Mouse (Mus musculus): Measurements from ENCODE around the gene Park7.

Gene Park7

DNA sequence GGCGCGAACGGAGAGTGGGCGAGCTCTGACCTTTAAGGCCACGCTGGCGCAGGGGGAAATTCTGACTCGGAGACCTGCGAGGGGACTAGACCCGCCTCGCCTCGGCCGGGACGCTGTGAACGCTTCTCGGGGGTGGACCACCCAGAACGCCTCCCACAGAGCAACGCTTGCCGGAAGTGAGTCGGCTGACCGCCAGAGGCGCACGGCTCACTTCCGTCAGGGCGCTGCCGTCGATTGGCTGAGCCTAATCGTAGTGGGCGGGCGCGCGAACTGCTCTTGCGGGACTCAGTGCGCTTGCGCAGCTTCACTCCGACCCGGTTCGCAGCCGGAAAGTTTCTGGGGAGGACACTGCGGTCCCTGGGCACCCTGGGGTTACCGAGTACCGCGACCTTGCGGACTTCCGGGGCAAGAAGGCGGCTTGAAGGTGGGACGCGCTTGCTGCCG lies at the start of gene Park7, which contains the start of gene Tnfrsf9:
Gene Park7, minus strand, starts transcription at position 148 of the 444 bp plus-strand sequence.
Gene Tnfrsf9, plus strand, starts transcription at position 273 of the 444 bp plus-strand sequence.
- in situ Hi-C loops (cut with MboI, MseI): no loop called here

DNA sequence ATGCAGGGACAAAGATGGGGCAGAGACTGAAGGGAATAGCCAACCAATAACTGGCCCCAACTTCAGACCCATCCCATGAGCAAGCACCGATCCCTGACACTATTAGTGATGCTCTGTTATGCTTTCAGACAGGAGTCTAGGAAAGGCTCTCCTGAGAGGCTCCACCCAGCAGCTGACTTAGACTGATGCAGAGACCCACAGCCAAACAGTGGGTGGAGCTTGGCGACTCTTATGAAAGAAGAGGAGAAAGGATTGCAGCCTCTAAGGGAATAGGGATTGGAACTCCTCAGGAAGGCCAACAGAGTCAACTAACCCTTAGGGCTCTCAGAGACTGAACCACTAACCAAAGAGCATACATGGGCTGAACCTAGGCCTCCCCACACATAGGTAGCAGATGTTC lies 49.5 kb upstream of the Park7 start:
- in situ Hi-C loops (cut with MboI, MseI): no loop called here

DNA sequence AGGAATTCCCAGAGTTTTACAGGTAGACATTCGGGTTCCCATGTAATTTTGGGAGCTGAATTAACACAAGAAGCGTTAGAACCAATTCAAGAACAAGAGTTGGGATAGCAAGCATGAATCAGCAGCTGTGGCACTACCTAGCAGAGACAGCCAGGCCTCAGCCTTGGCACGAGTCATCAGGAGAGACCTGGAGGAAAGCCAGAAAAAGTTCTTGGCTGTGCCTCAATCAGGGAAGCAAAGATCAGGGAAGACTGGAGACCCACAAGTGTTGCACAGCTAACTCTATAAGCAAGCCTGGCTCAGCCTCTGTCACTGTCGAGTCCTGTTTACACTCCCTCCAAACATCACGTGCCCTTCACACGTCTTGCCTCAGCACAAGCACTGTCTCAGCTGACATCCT lies 48.0 kb upstream of the Park7 start:
- in situ Hi-C loops (cut with MboI, MseI): no loop called here

DNA sequence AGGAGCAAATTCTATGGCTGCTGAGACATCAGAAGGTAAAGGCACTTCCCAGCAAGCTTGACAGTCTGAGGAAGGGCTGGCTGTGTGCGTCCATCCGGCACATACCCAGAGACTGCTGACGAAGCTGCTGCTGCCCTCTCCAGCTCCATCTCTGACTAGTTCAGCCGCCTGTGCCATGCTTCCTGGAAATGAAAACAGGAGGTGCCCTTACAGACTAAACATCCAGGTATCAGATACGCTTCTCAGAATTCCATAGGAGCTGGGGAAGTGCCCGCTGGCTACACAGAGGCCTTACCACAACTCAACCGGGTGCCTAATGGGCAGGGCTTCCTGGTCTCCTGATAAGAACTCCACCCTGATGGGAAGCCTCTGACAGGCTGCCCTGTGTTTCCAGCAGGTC lies 44.3 kb upstream of the Park7 start:
- in situ Hi-C loops (cut with MboI, MseI): no loop called here

DNA sequence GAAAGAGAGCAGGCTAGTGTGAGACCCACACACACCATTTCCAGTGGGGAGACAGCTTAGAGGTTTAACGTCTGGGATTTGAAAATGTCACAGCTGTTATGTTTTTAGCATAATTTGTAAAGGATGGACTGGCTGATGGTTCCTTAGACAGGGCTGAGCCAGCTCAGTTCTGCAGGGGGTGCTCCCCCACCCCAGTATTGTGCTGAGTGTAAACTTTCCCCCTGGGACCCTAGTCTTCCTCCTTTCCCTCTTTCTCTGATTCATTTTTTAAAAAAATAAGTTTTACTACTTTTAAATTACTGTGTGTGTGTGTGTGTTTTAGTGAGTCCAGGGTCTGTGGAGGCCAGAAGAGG lies 42.8 kb upstream of the Park7 start:
- in situ Hi-C loops (cut with MboI, MseI): no loop called here

DNA sequence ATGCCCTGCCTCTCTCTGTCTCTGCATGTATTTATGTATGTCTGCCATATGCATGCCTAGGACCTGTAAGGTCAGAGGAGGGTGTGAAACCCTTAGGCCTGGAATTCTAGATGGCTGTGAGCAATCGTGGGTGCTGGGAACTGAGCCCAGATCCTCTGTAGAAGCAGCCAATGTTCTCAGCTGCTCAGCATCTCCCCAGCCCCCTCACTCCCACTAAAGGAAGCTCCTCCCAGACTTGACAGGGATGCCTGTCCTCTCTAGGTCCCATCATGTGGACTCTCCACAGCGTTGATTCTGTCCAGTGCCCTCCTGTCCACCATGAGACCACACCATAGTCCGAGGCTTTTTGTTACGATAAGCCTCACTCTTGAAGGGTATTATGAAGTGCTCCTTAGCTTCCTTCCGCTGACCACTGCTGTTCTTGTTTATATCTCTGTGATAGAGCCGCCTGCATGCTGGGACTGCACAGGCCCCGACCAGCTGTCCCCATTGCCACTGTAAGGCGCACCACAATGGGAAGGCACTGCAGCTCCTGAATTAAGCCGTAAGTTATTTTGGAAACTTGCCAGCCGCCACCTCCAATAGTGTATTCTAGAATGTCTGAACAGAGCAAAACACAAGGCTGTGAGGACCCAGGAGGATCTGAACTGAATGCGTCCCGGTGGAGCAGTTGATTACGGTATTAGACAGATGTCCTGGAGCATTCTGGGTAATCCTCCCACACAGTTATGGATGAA lies 42.3 kb upstream of the Park7 start:
- in situ Hi-C loops (cut with MboI, MseI): no loop called here

DNA sequence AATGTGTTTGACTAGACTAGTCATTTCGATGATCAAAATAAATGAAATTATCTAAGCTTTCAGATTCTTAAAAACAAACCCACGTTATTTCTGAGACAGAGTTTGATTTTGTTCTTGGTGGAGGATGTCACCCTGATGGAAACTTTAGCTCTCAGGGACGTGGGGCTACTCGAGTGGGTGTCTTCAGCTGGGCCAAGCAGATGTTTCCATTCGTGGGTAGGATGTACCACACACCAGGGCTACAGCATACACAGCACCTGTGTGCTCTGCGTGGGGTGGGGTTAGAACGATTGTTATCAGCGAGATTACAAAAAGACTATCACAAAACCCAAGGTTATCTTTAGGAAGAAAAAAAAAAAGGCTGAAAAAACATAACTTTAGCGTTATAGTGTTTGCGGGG lies 36.7 kb upstream of the Park7 start:
- in situ Hi-C loops (cut with MboI, MseI): no loop called here

DNA sequence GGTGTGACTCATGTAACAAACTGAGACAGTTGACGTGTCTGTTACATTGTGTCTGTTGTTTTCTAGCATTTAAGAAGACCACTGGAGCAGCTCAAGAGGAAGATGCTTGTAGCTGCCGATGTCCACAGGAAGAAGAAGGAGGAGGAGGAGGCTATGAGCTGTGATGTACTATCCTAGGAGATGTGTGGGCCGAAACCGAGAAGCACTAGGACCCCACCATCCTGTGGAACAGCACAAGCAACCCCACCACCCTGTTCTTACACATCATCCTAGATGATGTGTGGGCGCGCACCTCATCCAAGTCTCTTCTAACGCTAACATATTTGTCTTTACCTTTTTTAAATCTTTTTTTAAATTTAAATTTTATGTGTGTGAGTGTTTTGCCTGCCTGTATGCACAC lies 30.5 kb upstream of the Park7 start:
- in situ Hi-C loops (cut with MboI, MseI): no loop called here

DNA sequence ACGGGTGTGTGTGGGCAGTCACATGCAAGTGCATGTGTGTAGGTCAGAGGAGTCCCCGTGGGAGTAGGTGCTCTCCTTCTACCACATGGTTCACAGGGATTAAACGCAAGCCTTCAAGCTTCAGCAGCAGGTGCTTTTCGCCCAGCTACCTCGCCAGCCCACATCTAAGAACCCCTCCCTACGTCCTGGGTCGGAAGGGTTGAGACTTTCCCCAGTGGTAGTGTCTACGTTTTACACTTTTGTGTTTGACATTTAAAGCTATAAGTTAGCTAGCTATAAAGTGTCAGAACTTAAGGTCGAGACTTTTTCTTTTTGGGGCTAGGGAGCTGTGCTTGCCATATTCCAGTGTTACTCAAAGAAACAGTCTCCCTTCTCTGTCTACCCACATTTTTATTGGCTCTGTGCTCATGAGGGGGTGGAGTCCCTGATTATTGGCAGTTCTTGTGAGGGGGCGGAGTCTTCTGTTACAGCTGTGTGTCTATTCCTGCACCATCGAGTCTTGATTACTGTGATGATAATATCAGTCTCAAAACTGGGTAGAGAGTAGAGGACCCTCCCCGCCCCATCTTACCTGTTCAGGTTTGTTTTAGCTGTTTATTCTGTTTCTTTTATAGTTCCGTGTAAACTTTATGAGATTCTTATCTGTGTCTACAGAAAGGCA lies 25.9 kb upstream of the Park7 start:
- in situ Hi-C loops (cut with MboI, MseI): no loop called here

DNA sequence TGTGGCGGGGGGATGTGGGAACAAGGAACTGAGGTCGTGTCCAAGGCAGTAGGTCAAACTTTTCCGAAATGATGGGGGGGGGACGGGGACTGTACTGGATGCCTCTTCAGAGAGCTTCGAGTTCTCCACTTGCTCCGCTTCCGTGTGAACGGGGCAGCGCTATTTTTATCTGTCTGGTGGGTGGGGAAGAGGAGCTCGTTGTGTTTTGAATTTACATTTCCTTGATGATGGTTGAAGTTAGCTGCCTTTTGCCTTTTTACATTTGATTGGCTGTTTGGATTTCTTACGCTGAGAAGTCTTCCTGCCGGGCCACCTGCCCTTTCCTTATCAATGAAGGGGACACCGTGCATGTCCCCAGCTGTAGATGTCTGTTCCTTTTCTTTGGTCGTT lies 23.8 kb upstream of the Park7 start:
- in situ Hi-C loops (cut with MboI, MseI): no loop called here

DNA sequence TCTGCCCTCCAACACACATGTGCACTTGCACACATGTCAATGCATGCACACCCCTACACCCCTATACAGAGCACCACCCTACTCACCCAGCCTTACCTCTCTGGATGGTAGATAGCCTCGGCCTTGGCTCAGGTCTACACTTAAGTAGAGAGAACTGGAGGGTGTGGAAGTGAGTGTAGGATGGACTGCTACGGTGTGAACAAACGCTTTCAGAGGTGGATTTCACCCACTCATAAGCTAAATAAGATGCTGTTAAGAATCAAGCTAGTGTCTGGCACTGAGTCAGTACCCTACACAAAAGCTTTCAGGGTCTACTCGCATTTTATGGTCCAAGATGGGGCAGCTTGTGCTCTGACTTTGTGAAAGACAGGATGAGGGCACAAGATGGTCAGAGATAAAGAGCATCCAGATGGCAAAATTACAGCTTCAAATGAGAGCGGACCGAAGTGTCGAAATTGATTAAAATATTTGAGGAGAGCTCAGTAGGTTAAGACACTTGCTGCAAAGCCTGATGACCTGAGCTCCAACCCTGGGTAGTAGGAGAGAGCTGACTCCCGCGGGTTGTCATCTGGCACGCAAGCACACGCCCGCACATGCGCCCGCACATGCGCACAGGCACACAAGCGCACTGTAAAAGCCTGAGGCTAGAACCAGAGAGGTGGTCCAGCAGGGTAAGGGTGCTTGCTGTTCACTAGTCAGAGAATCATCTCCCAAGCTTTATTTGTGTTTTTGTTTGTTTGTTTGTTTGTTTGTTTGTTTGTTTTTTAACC lies 23.2 kb upstream of the Park7 start:
- in situ Hi-C loops (cut with MboI, MseI): no loop called here

DNA sequence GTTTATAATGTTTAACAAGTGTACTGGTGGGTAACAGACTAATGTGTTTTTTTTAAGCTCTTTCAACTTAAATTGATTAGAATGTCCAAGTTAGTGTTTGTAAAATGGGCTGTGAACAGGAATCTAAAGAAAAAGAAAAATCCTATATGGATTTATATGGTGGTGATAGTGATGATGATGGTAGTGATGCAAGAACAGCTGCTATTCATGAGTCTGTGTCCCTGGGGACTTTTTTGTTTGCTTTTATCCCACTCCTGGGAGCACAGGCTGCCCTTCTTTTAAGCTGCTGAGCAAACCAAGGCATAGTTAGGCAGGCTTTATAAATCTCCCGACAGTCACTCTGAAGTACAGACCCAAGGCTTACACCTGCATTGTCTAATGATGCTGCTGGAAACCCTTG lies 19.3 kb upstream of the Park7 start:
- in situ Hi-C loops (cut with MboI, MseI): no loop called here

DNA sequence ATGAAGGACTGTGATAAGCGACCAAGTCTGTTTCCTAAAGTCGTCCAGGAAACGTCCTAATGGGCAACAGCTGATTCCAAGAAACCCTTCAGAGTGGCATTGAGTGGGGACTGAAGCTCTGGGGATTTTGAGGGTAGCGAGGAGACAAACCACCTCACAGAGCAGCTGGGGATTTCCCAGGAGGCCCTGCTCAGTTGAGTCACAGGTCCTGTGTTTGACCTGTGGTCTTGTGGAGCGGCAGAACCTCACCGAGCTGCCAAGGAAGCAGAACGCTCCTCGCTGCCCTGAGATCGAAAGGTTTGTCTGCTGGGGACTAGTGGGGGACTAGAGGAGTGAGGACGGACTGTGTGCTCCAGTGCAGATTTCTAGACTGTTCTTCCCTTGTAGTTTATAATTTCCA lies 13.6 kb upstream of the Park7 start:
- in situ Hi-C loops (cut with MboI, MseI): no loop called here

DNA sequence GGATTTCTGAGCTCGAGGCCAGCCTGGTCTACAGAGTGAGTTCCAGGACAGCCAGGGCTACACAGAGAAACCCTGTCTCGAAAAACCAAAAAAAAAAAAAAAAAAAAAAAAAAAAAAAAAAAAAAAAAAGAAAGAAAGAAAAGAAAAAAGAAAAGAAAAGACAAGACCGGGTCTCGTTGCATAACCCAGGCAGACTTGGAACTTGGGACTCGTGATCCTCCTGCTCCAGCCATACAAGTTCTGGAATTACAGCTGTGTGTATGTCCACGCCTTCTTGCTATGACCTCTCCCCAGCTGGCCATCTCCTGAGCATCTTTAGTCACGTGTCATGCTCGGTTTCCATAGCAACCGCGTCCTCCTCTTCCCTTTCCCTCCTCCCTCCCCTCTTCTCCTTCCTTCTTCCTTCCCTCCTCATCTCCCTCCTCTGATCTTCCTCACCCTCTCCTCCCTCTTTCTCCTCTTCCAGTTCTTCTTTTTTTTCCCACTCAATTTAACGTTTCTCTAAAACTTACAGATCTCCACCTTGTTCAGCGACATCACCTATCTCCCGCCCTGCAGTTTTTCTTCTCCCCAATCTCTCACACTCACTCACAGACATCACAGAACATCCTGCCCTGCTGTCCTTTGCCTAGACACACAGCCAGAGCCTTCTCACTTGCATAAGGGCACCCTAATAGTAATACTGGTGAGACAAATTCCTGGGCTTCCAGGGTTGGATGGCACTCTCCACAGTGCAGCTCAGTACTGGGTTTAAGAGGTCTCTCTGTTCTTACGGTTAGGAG lies 12.9 kb upstream of the Park7 start:
- in situ Hi-C loops (cut with MboI, MseI): no loop called here

DNA sequence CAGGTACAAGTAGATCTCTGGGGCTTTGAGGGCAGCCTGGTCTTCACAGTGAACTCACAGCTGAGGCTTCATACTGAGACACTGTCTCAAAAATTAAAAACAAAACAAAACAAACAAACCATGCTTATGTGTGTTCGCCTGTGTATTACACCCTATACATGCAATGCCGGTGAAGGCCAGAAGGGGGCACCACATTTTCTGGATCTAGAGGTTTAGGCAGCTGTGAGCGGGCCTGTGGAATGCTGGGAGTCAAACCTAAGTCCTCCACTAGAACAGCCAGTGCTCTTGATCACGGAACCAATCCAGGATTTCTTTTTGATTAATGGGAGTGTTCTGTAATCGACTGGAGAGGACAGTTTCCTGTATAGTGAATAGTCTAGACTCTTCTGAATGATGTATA lies 11.7 kb upstream of the Park7 start:
- in situ Hi-C loops (cut with MboI, MseI): no loop called here

DNA sequence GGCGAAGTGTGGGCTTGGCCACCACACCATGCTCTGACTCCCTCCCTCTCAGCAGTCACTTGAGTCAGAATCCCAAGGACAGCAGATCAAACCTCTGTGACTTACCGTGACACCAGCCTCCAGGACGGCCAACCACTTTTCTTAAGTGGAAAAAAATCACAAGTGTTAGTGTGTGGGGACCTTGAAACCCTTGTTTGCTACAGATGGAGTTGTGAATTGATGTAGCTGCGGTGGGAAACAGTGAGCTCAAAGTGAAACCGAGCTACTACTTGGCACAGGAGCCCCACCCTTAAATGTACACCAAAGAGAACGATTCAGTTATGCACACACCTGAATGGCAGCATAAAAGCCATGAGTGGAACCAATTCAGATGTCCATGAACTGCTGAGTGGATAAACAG lies 10.7 kb upstream of the Park7 start:
- in situ Hi-C loops (cut with MboI, MseI): no loop called here

DNA sequence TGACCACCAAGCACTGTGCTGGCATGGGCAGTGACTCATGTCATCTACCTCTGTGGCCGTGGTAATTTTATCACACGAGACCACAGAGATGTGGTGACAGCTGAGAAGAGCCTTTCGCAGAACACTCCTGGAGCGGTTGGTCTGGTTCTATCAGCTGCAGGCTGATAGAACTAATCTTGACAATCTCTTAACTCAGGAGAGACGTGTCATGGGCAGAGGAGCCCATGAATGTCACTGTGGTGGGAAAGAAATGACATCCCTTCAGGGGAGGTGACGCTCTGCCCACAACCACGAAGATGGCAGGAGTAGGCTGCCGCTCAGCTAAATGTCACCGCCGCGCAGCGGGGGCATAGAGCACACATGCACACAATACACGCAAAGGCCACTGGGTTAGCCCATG lies 10.1 kb upstream of the Park7 start:
- in situ Hi-C loops (cut with MboI, MseI): no loop called here

DNA sequence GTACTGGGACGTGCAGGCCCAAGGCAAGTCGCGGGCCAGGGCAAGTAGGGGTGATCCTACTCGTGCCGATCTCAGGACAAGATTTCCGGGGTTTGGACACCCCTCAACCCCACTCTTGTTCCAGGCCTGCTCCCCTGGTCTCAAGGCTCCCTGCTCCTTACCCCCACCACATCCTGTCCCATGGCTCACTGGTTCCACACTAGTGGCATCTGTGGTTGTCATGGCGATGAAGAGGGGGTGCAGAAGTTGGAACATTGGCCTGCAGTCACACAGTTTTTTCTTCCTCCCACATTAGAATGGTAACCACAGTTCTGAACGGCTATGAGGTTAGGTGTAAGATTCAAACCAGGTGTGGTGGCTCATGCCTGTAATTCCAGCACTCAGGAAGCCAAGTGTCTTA lies 7.0 kb upstream of the Park7 start:
- in situ Hi-C loops (cut with MboI, MseI): no loop called here

DNA sequence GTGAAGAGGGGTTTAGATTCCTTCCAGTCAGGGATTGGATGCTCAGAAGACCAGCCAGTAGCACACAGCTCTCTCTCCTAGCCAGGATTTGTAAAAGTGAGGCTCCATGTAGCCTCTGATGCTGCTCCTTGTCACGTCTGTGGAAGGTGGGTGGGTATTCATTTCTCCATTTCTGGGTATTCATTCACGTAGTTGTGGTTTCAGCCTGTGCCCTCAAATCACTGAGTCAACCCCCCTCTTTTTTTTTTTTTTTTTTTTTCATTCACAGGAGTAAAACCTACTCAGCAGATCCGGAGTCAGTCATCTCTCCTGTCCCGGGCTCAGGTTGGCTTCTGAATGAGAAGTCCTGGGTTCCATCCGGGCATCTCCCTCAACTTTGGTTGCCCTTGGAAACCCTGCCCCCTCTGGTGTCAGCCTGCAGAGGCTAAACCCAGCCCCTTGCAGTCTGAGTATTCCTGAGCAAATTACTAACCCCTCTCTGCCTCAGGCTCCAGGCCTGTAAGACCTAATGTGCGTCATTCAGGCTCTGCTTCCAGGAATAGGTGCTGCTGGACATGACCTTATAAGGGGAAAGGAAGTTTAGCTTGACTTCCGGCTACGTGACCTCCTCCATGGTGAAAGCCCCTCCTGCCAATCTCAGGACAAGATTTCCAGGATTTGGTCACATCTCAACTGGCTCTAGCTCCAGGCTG lies 3.2 kb upstream of the Park7 start:
- in situ Hi-C loops (cut with MboI, MseI): no loop called here

DNA sequence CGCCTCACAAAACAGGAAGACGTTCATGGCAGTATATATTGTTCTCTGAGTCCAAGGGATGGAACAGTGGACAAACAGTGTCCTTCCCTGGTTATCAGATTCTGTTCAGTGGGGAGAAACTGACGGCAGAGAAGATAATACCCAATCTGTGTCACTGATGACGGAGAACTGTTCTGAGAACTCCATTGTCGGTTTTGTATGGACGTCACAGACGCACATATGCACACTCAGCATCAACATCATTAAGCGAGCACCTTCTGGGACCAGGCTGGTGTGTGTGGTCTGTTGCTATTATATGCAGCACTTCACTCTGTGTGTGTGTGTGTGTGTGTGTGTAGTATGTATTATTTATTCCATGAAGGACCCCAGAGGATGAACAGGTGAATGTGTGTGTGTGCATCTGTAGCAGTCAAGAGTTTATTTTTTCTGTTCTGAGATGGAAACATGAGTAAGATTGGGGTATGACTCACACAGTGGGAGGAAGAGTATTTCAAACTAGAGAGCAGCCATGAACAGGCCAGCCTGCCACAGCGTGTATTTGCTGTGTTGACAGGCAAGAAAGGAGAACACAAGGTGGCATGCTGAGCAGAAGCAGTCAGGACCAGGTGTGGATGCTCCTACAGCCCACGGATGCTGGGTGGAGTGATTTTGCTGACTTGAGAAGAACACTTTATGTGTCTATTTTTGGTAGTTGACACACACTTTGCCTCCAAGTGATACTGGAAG lies 1.1 kb upstream of the Park7 start:
- in situ Hi-C loops (cut with MboI, MseI): no loop called here

DNA sequence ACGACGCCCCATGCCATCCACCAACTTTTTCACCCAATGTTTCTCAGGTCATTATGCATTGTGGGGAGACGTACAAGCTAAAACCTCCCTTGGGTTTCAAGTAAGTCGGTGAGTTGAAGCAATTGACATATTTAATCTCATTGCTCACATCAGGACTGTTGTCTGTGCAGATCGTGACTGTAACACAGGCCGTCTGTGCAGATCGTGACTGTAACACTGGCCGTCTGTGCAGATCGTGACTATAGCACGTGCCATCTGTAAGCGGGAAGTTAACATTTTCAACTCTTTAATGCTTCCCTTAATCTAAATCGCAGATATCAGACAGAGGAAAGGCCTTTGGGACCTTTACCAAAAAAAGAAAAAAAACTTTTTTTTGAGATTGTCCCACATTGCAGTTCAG lies 494 bp downstream of the Park7 start:
- in situ Hi-C loops (cut with MboI, MseI): no loop called here
